Mouse (Mus musculus) embryo, embryonic 11.5 days (tissue): ENCODE measurements around the gene Lmo2.
"Not testable (repeated sequence)": the region's sequence is repeated elsewhere in the genome, so short reads cannot be mapped to it uniquely, and the experiment has no call there.

Experiments
- DNase-seq: peaks from one replicate; pipeline ENCODE4 v3.0.0-alpha.2; 2012; ENCODE audit warnings: low read depth, low spot score

Lmo2 gene

DNA sequence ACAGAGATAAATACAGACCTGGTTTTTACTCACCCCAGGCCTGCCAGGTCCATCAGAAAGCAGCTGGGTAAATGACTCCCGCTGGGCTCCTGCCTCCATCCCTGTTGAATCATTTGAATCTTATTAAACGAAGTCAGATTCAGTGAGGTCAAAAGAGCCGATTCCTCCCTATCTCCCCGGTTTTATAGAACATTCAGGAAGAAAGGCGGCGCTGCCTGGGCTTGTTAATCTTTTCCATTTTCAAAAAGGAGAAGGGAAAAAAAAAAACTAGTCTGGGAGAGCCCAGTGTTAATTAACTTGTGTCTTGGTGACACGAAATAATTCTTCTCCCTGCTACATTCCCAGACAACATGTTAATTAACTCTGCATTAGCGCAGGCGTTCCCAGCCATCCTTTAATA, 19.9 kb downstream of the Lmo2 start:
- no peak for DNase-seq

DNA sequence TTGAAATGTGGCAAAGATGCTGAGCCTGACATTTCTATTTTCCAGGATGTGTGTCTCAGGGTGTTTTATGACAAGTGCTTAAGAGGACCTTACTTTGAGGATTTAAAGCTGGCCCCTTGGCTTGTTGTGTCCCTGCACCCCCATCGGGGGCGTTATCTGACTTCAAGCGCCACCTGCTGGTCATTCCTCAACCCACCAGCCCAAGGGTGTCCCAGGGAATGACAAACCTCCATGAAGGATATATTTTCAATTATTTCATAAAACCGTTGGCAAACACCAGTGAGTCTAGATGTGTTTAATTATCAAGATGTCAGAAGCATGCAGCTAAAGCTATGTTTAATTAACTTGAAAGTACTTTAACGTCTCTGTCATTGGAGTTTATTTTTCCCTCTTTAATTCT, 24.5 kb downstream of the Lmo2 start:
- peak; percentile 58 for DNase-seq

DNA sequence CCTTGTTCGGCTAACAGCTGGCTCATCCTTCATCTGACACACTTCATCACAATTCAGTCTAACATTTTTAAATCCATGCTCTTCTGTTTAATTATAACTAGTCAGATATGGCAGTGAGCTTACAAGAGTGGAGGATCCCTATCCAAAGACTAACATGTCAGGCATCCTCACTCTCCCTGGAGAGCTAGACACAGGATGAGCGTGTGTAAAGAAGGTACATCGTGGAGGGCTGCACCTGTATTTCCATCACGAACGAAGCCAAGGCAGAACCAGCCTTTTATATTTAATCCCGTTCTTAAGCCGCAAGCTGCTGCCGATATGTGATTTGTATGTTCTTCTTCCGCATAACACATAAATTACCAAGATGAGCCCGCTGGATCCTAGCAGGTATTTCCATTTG, 25.4 kb downstream of the Lmo2 start:
- no peak for DNase-seq

DNA sequence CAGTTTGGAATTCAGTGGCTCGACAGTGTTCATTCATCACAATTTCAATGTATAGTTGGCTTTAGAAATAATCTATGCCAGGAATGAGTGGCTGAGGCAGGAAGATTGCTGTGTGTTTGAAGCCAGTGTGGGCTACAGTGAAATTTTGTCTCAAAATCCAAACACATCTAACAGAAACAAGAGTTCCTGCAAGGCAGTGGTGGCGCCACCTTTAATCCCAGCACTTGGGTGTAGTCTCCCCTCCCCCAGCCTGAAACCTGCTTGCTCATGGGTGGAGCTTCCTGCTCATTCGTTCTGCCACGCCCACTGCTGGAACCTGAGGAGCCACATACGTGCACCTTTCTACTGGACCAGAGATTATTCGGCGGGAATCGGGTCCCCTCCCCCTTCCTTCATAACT, 29.8 kb downstream of the Lmo2 start:
- DNase-seq, result not testable (repeated sequence)

DNA sequence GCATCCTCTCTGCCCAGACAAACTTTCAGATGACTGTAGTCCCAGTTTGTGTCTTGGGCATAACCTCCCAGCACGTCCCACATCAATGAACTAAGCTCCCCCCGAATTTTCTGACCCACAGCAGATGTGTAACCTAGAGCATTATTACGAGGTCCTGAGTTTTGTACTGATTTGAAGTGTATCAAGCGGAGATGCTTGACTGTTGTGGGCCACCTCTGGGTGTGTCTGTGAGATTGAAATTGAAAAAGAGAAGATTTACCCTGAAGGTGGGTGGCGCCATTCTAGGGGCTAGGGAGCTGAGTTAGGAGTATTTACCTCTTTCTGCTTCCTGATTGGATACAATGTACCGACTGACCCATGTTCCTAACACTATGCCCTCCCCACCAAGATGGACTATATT, 31.9 kb downstream of the Lmo2 start:
- DNase-seq, result no peak

DNA sequence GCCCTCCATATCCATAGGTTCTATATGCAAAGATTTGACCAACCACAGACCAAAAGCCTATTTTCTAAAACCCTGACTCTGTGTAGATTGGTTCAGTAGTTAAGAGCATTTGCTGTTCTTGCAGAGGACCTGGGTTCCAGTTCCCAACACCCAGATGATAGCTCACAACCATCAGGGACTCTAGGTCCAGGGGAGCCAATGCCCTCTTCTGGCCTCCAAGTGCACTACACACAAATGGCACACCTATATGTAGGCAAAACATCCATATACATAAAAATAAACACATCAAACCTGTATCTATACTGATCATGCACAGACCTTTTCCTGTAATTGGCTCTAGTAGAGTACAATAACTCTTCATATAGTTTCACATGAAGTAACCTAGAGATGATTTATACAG, 33.5 kb downstream of the Lmo2 start:
- DNase-seq, result no peak

DNA sequence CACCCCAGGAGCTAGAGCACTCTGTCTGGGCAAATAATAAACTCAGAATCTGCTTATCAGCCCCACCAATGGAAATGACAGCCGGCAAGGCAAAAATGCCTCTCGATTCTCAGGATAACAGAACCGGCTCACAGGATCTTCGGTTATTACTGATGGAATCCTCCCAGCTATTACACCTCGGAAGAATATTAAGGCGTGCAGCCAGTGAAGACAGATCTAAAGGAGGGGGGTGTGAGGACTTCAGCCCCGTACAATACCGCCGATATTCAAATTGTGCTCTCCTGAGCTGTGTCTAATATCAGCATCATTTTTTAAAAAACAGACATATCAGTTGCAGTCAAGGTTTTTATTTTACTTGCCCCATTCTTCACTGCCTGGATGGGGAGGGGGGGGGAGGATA, 34.4 kb downstream of the Lmo2 start:
- DNase-seq, result no peak

DNA sequence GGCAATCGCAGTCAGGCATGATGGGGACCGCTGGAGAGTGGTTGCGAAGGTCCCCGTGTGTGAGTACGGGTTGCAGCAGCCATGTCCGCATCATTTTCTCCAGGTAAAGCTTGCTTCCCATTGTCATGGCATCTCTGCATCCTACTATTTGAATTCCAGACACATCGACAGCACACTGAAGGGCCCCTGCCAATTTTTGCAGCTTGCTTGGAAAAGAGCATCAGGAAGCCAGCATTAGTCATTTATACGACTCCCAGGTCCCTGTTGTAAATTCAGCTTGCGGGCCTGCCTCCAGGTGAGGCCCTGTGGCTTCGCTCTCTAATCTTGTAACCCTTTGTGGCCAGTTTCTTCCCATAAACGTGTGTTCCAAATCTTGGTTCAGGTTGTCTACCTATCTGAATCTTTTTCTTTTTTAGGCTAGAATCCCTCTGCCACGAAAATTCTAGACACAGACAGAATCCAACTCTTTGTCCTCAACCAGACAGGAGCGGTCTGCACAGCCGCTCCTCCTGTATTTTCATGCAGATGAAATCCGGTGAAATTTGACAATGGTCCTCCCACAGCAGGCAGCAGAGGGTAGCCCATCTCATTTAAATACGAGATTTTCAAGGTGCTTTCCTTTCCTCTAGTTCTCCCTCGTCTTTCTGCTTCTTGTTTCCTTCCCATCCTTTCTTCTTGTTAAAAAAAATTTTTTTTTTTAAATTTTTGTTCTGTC, 35.0 kb downstream of the Lmo2 start:
- DNase-seq, result no peak

DNA sequence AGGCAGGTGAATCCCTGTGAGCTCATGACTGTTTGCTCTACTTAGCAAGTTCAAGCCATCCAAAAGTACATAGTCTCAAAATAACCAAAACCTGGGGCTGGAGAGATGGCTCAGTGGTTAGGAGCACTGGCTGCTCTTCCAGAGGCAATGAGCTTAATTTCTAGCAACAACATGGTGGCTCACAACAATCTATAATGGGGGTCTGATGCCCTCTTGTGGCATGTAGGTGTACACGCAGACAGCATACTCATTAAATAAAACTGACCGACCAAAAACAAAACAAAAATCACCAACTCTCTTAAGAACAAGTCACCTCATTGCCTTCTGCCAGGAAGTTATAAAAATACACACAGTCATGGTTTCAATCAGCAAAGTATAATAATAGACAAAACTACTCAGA, 43.3 kb downstream of the Lmo2 start:
- peak; percentile 14 for DNase-seq

DNA sequence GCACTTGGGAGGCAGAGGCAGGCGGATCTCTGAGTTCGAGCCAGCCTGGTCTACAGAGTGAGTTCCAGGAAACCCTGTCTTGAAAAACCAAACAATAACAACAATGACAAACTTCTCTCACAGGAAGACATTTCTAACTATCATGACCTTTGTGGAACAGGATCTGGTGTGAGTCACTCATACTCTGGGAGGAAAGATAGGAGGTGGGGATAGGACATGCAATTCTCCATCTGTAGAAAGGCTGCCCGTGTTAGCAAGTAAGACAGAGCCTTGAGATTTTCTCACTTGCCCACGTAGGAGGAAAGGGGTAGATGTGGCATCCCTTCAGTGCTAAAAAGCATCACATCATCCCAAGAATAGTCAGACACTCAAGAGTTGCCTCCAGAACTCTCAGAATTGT, 44.1 kb downstream of the Lmo2 start:
- DNase-seq, result no peak

DNA sequence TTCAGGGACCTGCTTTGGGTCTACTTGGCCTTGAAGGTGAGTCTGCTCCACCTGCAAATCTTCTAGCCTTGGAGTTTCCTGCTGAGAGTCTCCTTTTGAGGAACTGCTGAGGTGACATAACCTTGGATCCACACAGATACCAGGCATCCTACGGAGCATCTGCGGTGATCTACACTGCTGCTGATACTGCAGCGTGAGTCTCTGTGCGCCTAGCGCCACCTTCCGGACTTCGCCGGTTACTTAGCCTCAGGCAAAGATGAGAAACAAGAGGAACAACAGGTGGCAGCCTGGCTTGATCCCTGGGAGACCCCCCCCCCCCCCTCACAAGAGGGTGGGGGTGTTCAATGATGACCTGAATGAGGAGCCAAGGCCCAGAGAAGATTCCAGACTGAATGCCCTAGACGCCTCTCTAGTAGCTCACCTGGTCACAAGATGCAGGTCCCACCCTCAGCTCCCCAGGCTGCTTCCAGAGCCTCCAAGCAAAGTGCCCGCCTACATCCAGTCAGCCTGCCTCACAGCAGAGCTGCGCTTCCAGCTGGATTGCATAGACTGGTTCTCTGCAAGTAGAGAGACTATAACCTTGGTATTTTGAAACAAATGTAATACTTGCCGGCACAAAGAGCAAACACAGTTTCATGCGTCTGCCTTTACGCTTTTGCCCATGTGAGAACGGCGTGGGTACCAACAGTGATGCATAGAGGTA, 45.1 kb downstream of the Lmo2 start:
- peak; percentile 35 for DNase-seq

DNA sequence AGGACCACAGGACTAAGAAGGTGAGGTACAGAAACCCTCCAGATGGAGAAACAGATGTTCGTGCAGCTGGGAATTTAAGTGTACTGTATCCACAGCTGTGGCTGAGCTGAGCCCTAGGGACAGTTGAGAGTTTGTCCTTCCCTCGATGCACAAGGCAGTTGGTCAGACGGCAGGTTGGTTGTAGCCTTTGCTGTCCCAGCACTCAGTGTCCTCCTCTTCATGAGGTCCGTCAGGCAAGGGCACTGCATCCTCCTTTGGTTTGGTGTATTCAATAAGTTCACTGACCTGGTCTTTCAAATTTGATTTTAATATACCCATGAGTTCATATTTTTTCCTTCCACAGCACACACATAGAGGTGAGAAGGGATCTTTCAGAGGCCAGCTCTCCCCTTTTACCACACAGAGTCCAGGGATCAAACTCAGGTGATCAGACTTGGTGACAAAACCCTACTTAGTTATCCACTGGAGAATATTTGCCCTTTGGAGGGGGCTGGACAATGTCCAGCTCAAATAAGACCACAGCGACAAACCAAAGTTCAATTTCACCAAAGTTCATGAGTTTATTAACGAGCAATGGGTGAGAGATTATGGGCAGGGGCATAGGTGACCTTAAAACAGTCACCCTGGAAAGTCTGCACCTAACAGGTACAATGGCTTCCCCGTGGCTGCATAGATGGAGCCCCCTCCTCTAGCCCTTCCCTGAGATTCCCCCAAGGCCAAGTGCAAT, 50.2 kb downstream of the Lmo2 start:
- no peak for DNase-seq

DNA sequence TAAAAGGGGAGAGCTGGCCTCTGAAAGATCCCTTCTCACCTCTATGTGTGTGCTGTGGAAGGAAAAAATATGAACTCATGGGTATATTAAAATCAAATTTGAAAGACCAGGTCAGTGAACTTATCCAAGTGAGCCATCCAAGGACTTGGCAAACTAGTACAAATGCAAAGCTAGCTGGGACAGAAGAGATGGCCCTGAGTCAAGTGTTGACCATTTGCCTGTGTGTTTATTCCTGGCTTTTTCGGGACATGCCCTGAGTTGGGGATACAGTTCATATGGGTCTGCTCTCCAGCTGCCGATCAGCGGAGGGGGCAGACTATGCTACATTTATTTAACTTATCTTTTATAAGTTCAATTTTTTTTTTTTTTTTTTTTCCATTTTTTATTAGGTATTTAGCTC, 51.1 kb downstream of the Lmo2 start:
- DNase-seq, result not testable (repeated sequence)

DNA sequence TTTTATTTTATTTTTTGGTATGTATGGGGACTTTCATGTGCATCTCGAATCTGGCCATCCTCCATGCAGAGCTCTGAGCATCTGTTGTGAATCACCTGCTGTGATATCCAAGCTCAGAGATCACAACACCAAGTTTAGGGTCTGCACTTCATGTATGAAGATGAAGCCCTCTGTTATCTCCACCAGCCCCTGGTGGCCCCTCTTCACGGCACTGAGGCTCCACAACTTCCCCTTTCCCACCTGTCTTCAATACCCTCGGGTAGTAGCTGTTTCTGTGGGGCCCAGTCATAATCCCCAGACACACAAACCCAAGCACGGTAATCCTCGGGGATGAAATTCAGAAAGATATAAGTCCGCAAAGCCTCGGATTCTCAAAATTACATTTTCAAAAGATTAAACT, 65.3 kb downstream of the Lmo2 start:
- no peak for DNase-seq

DNA sequence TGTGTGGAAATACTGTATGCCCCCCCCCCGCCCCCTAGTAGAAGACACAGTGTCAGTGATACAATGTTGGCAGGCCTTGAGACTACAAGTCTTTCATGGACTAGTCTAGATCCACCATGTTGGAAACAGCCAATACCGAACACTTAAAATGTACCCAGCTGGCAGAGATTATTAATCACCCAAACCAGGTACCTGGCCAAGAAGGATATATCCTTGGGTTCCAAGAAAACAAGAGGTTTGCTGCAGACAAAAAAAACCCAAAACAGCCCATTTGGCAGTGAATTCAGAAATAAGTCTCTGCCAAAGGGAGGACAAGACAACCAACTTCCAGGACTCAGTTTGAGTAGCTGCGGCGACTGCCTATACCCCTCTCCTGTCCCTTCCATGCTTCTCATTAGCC, 66.9 kb downstream of the Lmo2 start:
- DNase-seq, result no peak

DNA sequence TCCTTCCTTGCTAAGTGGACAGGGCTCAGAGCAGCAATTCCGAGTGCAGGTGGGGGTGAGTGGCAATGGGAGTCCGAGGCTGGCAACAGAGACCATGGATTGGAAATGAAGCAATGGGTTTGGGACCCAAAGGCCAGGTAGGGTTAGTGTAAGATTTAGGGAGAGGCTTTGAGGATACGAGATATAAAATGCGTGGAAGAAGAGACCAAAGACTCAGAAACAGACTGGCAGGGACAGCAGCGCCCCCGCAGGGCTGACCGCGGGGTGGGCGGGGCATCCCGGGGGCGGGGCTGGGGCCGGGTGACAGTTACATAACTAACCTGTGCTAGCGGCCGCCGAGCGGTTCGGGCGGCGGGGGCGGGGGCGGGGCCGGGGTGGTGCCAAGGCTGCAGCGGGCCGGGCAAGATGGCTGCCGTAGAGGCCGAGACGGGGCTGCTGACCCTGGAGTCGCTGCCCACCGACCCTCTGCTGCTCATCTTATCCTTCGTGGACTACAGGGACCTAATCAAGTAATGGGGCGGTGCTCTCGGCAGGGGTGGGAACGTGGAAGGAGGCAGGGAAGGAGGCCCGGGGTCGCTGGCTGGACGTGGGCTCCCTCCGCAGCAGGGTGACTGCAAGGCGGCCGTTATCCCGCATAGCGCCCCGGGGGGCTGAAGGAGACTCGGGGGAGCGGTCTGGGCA, 69.8 kb downstream of the Lmo2 start, which contains the start of gene Fbxo3:
Gene Fbxo3 (plus strand): TSS at position 264 of the 681 bp plus-strand sequence.
- peak; percentile 57 for DNase-seq

DNA sequence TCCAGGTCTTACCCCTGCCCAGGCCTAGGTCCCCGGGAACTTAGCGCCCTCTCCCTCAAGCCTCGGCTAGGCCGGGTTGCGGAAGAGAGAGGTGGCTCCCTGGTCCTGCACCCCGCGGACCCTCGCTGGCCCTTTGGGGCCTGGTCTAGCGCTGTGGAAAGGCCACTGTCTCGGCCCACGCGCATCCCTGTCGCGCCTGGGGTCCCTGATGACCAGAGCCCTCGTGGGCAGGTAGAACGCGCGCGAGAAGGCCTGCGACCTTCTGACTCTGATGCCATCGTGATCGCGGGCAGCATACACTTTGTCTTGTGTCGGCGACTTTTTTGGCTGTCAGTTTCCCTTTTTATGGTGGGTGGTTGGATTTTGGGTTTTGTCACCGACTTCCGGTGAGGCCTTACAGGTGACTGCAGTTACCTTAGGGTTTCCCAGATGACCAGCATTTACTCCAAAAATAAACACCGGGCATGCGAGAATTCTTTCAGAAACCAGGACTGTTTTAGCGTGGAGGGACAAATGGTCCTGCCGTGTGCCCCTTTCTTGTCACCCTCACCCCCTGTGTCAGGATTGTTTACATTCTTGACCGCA, 70.4 kb downstream of the Lmo2 start, which contains the start of gene 4931422A03Rik:
Gene 4931422A03Rik (minus strand): TSS at position 223 of the 585 bp plus-strand sequence.
- DNase-seq, result peak; percentile 3

DNA sequence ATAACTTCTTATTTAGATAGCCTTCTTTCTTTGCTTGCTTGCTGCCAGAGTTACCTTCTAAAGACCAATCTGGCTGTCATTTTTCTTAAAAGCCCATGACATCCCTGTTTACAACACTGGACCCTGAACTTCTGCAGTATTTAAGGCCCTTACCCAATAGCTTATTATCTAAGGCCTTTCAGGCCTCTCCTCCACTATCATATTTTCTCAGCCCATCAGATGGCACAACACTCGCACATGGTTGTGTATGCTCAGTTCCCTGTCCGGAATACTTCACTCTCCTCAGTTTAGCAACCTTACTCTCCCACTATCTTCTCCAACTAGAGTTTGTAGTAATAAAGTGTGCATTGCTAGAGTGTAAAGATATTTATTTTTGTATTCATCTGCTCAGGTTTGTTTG, 71.3 kb downstream of the Lmo2 start:
- no peak for DNase-seq

DNA sequence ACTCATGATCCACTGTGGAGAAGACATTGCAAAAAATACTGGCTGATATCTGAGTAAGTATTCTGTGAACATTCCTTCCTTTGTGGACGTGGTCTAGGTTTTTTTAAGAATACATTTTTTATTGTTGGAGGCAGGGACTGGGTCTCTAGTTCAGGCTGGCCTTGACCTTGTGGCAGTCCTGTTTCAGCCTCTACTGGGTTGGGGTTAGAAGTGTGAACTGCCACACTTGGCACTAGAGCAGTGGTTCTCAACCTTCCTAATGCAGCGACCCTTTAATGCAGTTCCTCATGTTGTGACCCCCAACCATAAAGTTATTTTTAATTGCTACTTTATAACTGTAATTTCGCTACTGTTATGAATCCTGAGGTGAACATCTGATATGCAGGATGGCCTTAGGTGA, 72.6 kb downstream of the Lmo2 start:
- no peak for DNase-seq
